37 mouse cellular contexts compared by ENCODE assay signal in the genomic region with DNA sequence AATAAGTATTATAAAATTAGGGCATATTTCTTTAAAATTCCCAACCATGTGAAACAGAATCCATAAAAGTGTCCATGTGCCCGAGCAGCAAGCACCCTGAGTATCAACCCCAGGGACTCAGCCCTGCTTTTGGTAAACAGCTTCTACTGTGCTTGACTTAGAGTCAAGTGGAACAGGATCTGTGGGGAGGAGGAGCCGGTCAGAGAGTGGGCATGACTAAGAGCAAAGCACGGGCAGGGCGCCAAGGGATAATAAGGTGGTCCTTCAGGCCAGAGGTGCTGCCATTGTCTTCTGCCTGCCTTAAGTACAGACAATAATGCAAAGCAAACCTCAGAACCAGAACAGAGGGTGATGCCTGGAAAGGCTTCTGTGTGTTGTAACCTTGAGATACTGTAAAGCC. TPM values are rescaled to one million over a fixed set of nuclear protein-coding genes. Genes with fewer than 3 reads are reported as not detected.
DNase-seq lines count a peak whose midpoint lies in the region; ATAC-seq and TF ChIP-seq lines count a peak whose summit lies in the region.
"Had no signal": no experiment of that assay in that cellular context is flagged by ENCODE, and none has a peak within 500 bp of the region (broad histone marks: within the 10 kb centered on the region; RNA-seq: fewer than 3 reads in every experiment).

No protein-coding gene starts in this region.

- peak; percentile 32 to 50 for DNase-seq in adrenal gland, postnatal 36 days
- no peak for DNase-seq in adrenal gland, adult 18-20 months (ENCODE audit: low spot score in 2 of 2)
- DNase-seq in right cerebral cortex, postnatal 4 days, result peak; percentile 32
- no peak for DNase-seq in right cerebral cortex, adult 2 months (ENCODE audit: low spot score in 2 of 2)
- DNase-seq in lung, postnatal 0 days (ENCODE audit: low spot score), result peak; percentile 75
- peak; percentile 56 to 73 for DNase-seq in lung, postnatal 4 days
- no peak for DNase-seq in frontal cortex, postnatal 25 days (ENCODE audit: low spot score in 2 of 2)
- DNase-seq: cerebellum, adult 11 months; cerebellum, adult 9-10 months; cerebellum, postnatal 36 days; gastrocnemius, adult 2 months; heart, postnatal 14 days; kidney, adult 9 months; kidney, postnatal 10 days; layer of hippocampus, adult 9-11 months; liver, postnatal 0 days; midbrain, embryonic 14.5 days; thymus, adult 2 months; thymus, postnatal 36 days had no signal

- no peak for TF ChIP-seq CTCF in lung, postnatal 0 days (IDR thresholded peaks at IDR 0.05)

- H3K27ac ChIP-seq in lung, postnatal 0 days (ENCODE audit: low read length), result peak overlapping the region; percentile 59
- H3K27ac ChIP-seq: embryonic facial prominence, embryonic 12.5 days; forebrain, embryonic 10.5 days; forebrain, embryonic 15.5 days; gastrocnemius, adult 2 months; liver, embryonic 12.5 days had no signal

- H3K4me3 ChIP-seq in lung, postnatal 0 days (ENCODE audit: low read depth, low read length), result no peak overlapping the region
- H3K4me3 ChIP-seq: embryonic facial prominence, embryonic 12.5 days; forebrain, embryonic 10.5 days; forebrain, embryonic 15.5 days; gastrocnemius, adult 2 months; liver, embryonic 12.5 days had no signal

- no peak overlapping the region for H3K4me2 ChIP-seq in lung, postnatal 0 days (replicated peaks; ENCODE audit: low read depth, low read length)
- H3K4me2 ChIP-seq: embryonic facial prominence, embryonic 12.5 days; forebrain, embryonic 15.5 days; liver, embryonic 12.5 days had no signal

- ATAC-seq in lung, postnatal 0 days, result peak; percentile 68
- no peak for ATAC-seq in activated CD4-positive, CD25-positive, alpha-beta regulatory T cell, adult 4 months
- ATAC-seq: CD4-positive, CD25-positive, alpha-beta regulatory T cell, adult 4 months; forebrain, embryonic 15.5 days; intestine, embryonic 16.5 days; liver, embryonic 12.5 days; liver, postnatal 0 days had no signal

- no peaks in the 10 kb centered on the region for H3K27me3 ChIP-seq in lung, postnatal 0 days (replicated peaks; ENCODE audit: insufficient read depth, low read length)
- H3K27me3 ChIP-seq: embryonic facial prominence, embryonic 12.5 days; forebrain, embryonic 15.5 days; liver, embryonic 12.5 days had no signal

- WGBS in lung, postnatal 0 days, result 38% methylated on average over 4 of the region's 4 CpGs

- H3K36me3 ChIP-seq in lung, postnatal 0 days (ENCODE audit: insufficient read depth, low read length), result 0 out of 2 replicates have a peak, but pooled peaks cover 4% of the 10 kb centered on the region

- no peaks in the 10 kb centered on the region for H3K9me3 ChIP-seq in lung, postnatal 0 days (ENCODE audit: low read length)
- H3K9me3 ChIP-seq: embryonic facial prominence, embryonic 12.5 days; forebrain, embryonic 10.5 days; forebrain, embryonic 15.5 days; liver, embryonic 12.5 days had no signal

- no peak overlapping the region for H3K9ac ChIP-seq in lung, postnatal 0 days (replicated peaks; ENCODE audit: low read depth)
- H3K9ac ChIP-seq: embryonic facial prominence, embryonic 12.5 days; forebrain, embryonic 15.5 days; liver, embryonic 12.5 days; liver, postnatal 0 days had no signal

- peaks cover 7% of the 10 kb centered on the region; the same call in 1 of the 2 replicates for H3K4me1 ChIP-seq in lung, postnatal 0 days (ENCODE audit: insufficient read depth, low read depth, low read length)

- no peak for TF ChIP-seq EP300 in lung, postnatal 0 days (IDR thresholded peaks at IDR 0.05)

RNA-seq across cellular contexts. Expression of a gene that starts 3.8 kb away (rescaled TPM):
- 10 to 100 TPM; 55.6 to 58.5 TPM for total RNA-seq in adrenal gland, postnatal 36 days (2021)
- total RNA-seq in adrenal gland, adult 18-20 months (2021), result 10 to 100 TPM; 54.8 to 55.4 TPM
- polyA plus RNA-seq in lung, postnatal 0 days (2015; fragmentation: Nextera tagmentation; extraction: Ambion mirVana), result 15.2 and 15.4 TPM in 2 replicates
- 1 to 10 TPM; 4.7 to 5.2 TPM for polyA plus RNA-seq in activated CD4-positive, CD25-positive, alpha-beta regulatory T cell, adult 4 months (2017; shearing (Covaris generic))

RNA-seq across cellular contexts. Expression of a gene that starts 18.3 kb away (rescaled TPM):
- total RNA-seq in adrenal gland, postnatal 36 days (2021), result 10 to 100 TPM; 45.4 to 54.8 TPM
- 10 to 100 TPM; 48.5 to 54.2 TPM for total RNA-seq in adrenal gland, adult 18-20 months (2021)
- 57.9 and 59.4 TPM in 2 replicates for polyA plus RNA-seq in lung, postnatal 0 days (2015; fragmentation: Nextera tagmentation; extraction: Ambion mirVana)
- 1 to 10 TPM in 1 of 2 experiments, not detected in 1; 1.0 TPM for polyA plus RNA-seq in activated CD4-positive, CD25-positive, alpha-beta regulatory T cell, adult 4 months (2017; shearing (Covaris generic))

RNA-seq across cellular contexts. Expression of a gene that starts 32.8 kb away (rescaled TPM):
- 10 to 100 TPM; 25.3 to 28.2 TPM for total RNA-seq in adrenal gland, postnatal 36 days (2021)
- 10 to 100 TPM; 22.7 to 25.0 TPM for total RNA-seq in adrenal gland, adult 18-20 months (2021)
- polyA plus RNA-seq in lung, postnatal 0 days (2015; fragmentation: Nextera tagmentation; extraction: Ambion mirVana), result 9.6 and 10.1 TPM in 2 replicates
- polyA plus RNA-seq in activated CD4-positive, CD25-positive, alpha-beta regulatory T cell, adult 4 months (2017; shearing (Covaris generic)), result 1 to 10 TPM; 2.7 to 3.8 TPM

RNA-seq across cellular contexts. Expression of a gene that starts 32.8 kb away (rescaled TPM):
- total RNA-seq in adrenal gland, postnatal 36 days (2021), result 1 to 10 TPM; 2.9 to 3.7 TPM
- 1 to 10 TPM; 2.8 to 3.2 TPM for total RNA-seq in adrenal gland, adult 18-20 months (2021)
- 8.1 and 8.6 TPM in 2 replicates for polyA plus RNA-seq in lung, postnatal 0 days (2015; fragmentation: Nextera tagmentation; extraction: Ambion mirVana)
- polyA plus RNA-seq in activated CD4-positive, CD25-positive, alpha-beta regulatory T cell, adult 4 months (2017; shearing (Covaris generic)), result 10 to 100 TPM in 1 of 2 experiments, 1 to 10 TPM in 1; 9.5 to 16.9 TPM

RNA-seq across cellular contexts. Expression of a gene that starts 34.7 kb away (rescaled TPM):
- not detected for total RNA-seq in adrenal gland, postnatal 36 days (2021)
- not detected for total RNA-seq in adrenal gland, adult 18-20 months (2021)
- polyA plus RNA-seq in lung, postnatal 0 days (2015; fragmentation: Nextera tagmentation; extraction: Ambion mirVana), result not detected in 2 replicates
- polyA plus RNA-seq in activated CD4-positive, CD25-positive, alpha-beta regulatory T cell, adult 4 months (2017; shearing (Covaris generic)), result not detected
- total RNA-seq: gastrocnemius, adult 2 months; gastrocnemius, postnatal 4 days; heart, adult 8-10 months; heart, postnatal 14 days; left cerebral cortex, adult 18-20 months; left cerebral cortex, postnatal 36 days; neutrophil, adult 5-6 weeks had no signal
- polyA plus RNA-seq: CD4-positive, CD25-positive, alpha-beta regulatory T cell, adult 4 months; embryonic facial prominence, embryonic 12.5 days; forebrain, embryonic 10.5 days; forebrain, embryonic 15.5 days; frontal cortex, adult 2 months; heart, embryonic 14.5 days; hindbrain, embryonic 11.5 days; intestine, embryonic 16.5 days; large intestine, adult 2 months; limb, embryonic 14.5 days; liver, postnatal 0 days; midbrain, embryonic 14.5 days; neural tube, embryonic 11.5 days had no signal

Comparison
In these comparisons a context has a peak if more than half of its experiments do, and no peak if none do; other contexts are left out.
1. DNase-seq: peak in adrenal gland, postnatal 36 days (2 of 2), right cerebral cortex, postnatal 4 days (single experiment), lung, postnatal 0 days (single experiment) and lung, postnatal 4 days (2 of 2); none in adrenal gland, adult 18-20 months (0 of 2), right cerebral cortex, adult 2 months (0 of 2) and frontal cortex, postnatal 25 days (0 of 2).